Mouse (Mus musculus): ENCODE data around the gene Pms1. TPM values are rescaled to one million over a fixed set of nuclear protein-coding genes. Genes with fewer than 3 reads are reported as not detected.
"Not testable (repeated sequence)": the region's sequence is repeated elsewhere in the genome, so short reads cannot be mapped to it uniquely, and the experiment has no call there.

The Pms1 gene
- 20.1 and 25.0 TPM in 2 replicates for polyA plus RNA-seq (2014; fragmentation: Nextera tagmentation; extraction: Ambion mirVana)

DNA sequence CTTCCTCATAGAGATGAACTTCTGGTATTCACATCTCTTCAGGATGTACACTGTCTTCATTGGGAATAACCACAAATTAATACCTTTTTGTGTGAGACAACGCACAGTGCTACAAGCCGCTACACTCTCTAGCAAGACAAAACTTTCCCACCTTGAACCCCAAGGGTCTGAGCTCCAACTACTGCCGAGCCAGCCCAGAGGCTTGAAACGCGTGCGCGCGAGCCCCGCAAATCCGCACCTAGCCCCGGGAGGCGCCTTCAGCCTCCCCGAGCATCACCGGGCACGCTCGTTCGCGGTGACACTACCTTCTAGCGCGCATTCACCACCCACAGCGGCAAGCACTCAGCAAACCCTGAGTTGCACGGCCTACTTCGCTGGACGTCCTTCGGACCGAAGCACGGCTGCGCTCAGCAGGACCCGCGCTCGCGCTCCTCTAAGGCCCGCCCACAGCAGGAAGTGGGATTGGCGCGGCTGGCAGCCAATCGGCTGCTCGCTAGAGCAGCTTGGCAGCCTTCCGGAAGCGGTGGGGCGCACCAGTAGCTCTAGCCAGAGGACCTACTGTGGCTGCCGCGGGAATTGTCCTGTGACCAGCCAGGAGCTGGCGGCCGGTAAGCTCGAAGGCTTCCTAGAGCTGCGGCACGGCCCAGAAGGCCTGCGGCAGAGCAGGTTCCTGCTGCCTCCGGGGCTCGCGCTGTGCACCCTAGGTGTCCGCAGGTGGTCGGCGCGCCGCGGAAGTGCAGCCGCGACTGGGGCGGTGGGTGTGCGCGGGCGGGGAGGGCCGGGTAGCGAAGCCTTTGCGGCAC is at the start of gene Pms1, which contains the start of the genes Ormdl1 and Gm28778:
TSS of gene Pms1 (minus strand) at position 438 of the 803 bp plus-strand sequence.
TSS of gene Ormdl1 (plus strand) at position 515 of the 803 bp plus-strand sequence.
TSS of gene Gm28778 (plus strand) at position 531 of the 803 bp plus-strand sequence.
- H3K4me3 ChIP-seq (ENCODE audit: low read depth, low read length), result peak within 1 kb of the TSS; percentile 82
- ATAC-seq (replicated peaks; ENCODE audit: low FRiP score), result peak; percentile 100
- H3K36me3 ChIP-seq (ENCODE audit: control insufficient read depth, insufficient read depth, low read length), result no peaks in the 10 kb centered on the region
- H3K4me2 ChIP-seq, result peak within 1 kb of the TSS; percentile 74
- DNase-seq (ENCODE audit: low spot score), result peak; percentile 89
- no peaks in the 10 kb centered on the region for H3K9me3 ChIP-seq (ENCODE audit: control insufficient read depth, low read length)
- WGBS, result under 1% methylated on average over 66 of the region's 66 CpGs
- peak within 1 kb of the TSS; percentile 62 for H3K27ac ChIP-seq (ENCODE audit: low read depth, low read length)
- peak within 1 kb of the TSS; percentile 82 for H3K9ac ChIP-seq (ENCODE audit: low read depth, low read length)
- H3K4me1 ChIP-seq (replicated peaks; ENCODE audit: control insufficient read depth, insufficient read depth, low read length), result peaks cover 5% of the 10 kb centered on the region
- H3K27me3 ChIP-seq (replicated peaks; ENCODE audit: control insufficient read depth, insufficient read depth, low read length), result no peaks in the 10 kb centered on the region

DNA sequence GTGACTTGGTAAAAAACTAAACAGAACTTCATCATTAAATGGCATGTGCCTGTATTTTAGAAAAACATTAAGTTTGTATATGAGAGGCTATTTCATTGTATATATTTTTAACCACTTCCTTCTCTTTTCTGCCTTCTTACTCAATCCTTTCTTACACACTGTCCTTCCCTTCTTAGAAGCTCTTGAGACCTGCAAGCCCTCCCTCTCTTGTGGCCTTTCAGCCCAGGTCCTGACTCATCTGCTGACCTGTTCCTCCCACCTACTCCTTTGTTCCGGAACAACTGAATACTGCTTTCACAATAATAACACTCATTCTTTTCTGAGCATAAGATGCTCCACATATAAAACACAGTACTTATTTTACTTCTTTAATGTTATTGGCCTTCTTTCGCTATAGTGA is 44.3 kb upstream of the Pms1 start:
- no peaks in the 10 kb centered on the region for H3K27me3 ChIP-seq (replicated peaks; ENCODE audit: control insufficient read depth, insufficient read depth, low read length)
- DNase-seq (ENCODE audit: low spot score), result no peak
- no peak overlapping the region for H3K4me3 ChIP-seq (ENCODE audit: low read depth, low read length)
- H3K4me2 ChIP-seq, result no peak overlapping the region
- no peak for ATAC-seq (replicated peaks; ENCODE audit: low FRiP score)
- H3K27ac ChIP-seq (ENCODE audit: low read depth, low read length), result no peak overlapping the region
- 92% methylated on average over 2 of the region's 2 CpGs for WGBS
- H3K9ac ChIP-seq (ENCODE audit: low read depth, low read length), result no peak overlapping the region
- peaks cover 17% of the 10 kb centered on the region for H3K36me3 ChIP-seq (ENCODE audit: control insufficient read depth, insufficient read depth, low read length)
- peaks cover 3% of the 10 kb centered on the region; the same call in 1 of the 2 replicates for H3K9me3 ChIP-seq (ENCODE audit: control insufficient read depth, low read length)
- no peaks in the 10 kb centered on the region for H3K4me1 ChIP-seq (replicated peaks; ENCODE audit: control insufficient read depth, insufficient read depth, low read length)

DNA sequence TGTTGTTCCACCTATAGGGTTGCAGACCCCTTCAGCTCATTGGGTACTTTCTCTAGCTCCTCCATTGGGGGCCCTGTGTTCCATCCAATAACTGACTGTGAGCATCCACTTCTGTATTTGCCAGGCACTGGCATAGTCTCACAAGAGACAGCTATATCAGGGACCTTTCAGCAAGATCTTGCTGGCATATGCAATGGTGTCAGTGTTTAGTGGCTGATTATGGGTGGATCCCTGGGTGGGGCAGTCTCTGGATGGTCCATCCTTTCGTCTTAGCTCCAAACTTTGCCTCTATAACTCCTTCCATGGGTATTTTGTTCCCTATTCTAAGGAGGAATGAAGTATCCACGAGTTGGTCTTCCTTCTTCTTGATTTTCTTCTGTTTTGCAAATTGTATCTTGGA is 40.6 kb upstream of the Pms1 start:
- DNase-seq (ENCODE audit: low spot score); ATAC-seq (replicated peaks; ENCODE audit: low FRiP score); H3K4me2 ChIP-seq; H3K27ac ChIP-seq (ENCODE audit: low read depth, low read length); H3K4me3 ChIP-seq (ENCODE audit: low read depth, low read length); H3K27me3 ChIP-seq (replicated peaks; ENCODE audit: control insufficient read depth, insufficient read depth, low read length); H3K9ac ChIP-seq (ENCODE audit: low read depth, low read length); H3K36me3 ChIP-seq (ENCODE audit: control insufficient read depth, insufficient read depth, low read length); H3K4me1 ChIP-seq (replicated peaks; ENCODE audit: control insufficient read depth, insufficient read depth, low read length); H3K9me3 ChIP-seq (ENCODE audit: control insufficient read depth, low read length): not testable (repeated sequence)
- WGBS, result 50% methylated on average over 2 of the region's 2 CpGs

DNA sequence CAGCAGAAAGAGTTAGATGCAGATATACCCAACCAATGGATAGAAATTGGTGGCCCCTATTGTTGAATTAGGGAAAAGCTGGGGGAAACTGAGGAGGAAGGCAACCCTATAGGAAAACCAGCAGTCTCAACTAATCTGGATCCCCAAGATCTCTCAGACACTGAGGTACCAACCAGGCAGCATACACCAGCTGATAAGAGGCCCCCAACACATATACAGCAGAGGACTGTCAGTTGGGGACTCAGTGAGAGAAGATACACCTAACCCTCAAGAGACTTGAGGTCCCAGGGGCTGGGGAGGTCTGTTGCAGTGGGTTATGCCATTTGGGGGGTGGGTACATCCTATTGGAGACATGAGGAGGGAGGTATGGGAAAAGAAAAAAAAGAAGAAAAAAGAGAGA is 38.6 kb upstream of the Pms1 start:
- ATAC-seq (replicated peaks; ENCODE audit: low FRiP score) (peak; percentile 68; the same call in 1 of the 2 replicates), DNase-seq (ENCODE audit: low spot score) (no peak)
- H3K4me2 ChIP-seq, result no peak overlapping the region
- H3K4me3 ChIP-seq (ENCODE audit: low read depth, low read length), result no peak overlapping the region
- no peak overlapping the region for H3K9ac ChIP-seq (ENCODE audit: low read depth, low read length)
- no peaks in the 10 kb centered on the region; the same call in 1 of the 2 replicates for H3K36me3 ChIP-seq (ENCODE audit: control insufficient read depth, insufficient read depth, low read length)
- H3K27ac ChIP-seq (ENCODE audit: low read depth, low read length), result no peak overlapping the region
- H3K9me3 ChIP-seq (ENCODE audit: control insufficient read depth, low read length), result no peaks in the 10 kb centered on the region
- H3K4me1 ChIP-seq (replicated peaks; ENCODE audit: control insufficient read depth, insufficient read depth, low read length), result no peaks in the 10 kb centered on the region; the same call in 1 of the 2 replicates
- no peaks in the 10 kb centered on the region for H3K27me3 ChIP-seq (replicated peaks; ENCODE audit: control insufficient read depth, insufficient read depth, low read length)

DNA sequence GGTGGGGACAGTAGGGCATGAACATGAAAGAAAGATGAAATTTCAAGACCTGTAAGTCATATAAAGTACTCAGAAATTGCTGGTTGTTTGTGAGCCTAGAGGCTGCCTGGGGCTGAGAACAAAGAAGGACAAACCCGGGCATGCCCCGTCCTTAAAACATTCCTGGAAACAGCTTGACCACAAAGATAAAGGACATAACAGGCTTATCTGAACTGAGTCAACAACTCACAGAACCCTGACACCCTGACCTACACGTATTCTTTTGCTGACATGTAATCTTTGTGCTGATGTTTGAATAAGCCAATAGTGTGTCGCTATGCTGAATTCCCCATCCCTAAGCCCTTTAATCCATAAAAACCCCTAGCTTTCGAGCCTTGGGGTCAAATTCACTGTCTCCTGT is 36.7 kb upstream of the Pms1 start:
- H3K4me2 ChIP-seq; H3K36me3 ChIP-seq (ENCODE audit: control insufficient read depth, insufficient read depth, low read length); H3K4me1 ChIP-seq (replicated peaks; ENCODE audit: control insufficient read depth, insufficient read depth, low read length); H3K9me3 ChIP-seq (ENCODE audit: control insufficient read depth, low read length); H3K27ac ChIP-seq (ENCODE audit: low read depth, low read length); H3K4me3 ChIP-seq (ENCODE audit: low read depth, low read length); ATAC-seq (replicated peaks; ENCODE audit: low FRiP score); DNase-seq (ENCODE audit: low spot score); H3K27me3 ChIP-seq (replicated peaks; ENCODE audit: control insufficient read depth, insufficient read depth, low read length); H3K9ac ChIP-seq (ENCODE audit: low read depth, low read length): not testable (repeated sequence)
- WGBS, result 41% methylated on average over 5 of the region's 5 CpGs

DNA sequence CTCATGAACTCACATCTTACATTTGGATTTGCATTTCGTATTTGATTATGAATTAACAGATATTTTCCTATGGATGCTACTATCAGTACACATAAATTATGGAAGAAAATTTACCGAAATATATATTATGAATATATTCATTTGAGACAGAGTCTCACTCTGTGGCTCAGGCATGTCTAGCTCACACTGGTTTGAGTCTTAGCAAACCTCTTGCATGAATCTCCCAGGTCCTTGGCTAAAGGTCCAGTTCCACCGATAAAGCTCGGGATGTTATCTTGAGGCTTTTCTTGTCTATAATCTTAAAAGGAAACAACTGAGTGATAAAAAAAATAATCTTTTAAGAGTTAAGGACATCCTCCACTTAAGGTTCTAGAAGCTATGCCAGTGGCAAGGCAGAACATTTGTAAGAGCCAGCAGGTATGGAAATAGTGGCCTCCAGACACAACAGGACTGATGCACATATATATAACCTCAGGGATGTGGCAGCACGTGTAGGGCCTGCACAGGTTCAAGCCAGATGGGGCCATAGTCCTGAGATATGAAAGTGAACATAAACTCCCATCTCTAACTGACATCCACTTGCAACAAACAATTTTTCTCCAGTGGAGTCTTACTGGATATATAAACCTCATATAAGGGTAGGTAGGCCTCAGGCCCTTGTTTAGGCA is 28.1 kb upstream of the Pms1 start:
- DNase-seq (ENCODE audit: low spot score) (no peak), ATAC-seq (replicated peaks; ENCODE audit: low FRiP score) (no peak)
- Histone ChIP-seq H3K9me3 (ENCODE audit: control insufficient read depth, low read length) (no peaks in the 10 kb centered on the region), H3K36me3 (ENCODE audit: control insufficient read depth, insufficient read depth, low read length) (0 out of 2 replicates have a peak, but pooled peaks cover 3% of the 10 kb centered on the region), H3K27ac (ENCODE audit: low read depth, low read length) (no peak overlapping the region), H3K4me2 (no peak overlapping the region), H3K27me3 (replicated peaks; ENCODE audit: control insufficient read depth, insufficient read depth, low read length) (no peaks in the 10 kb centered on the region), H3K9ac (ENCODE audit: low read depth, low read length) (no peak overlapping the region), H3K4me1 (replicated peaks; ENCODE audit: control insufficient read depth, insufficient read depth, low read length) (0 out of 2 replicates have a peak, but pooled peaks cover 3% of the 10 kb centered on the region), H3K4me3 (ENCODE audit: low read depth, low read length) (no peak overlapping the region)
- 87% methylated on average over 5 of the region's 5 CpGs for WGBS

DNA sequence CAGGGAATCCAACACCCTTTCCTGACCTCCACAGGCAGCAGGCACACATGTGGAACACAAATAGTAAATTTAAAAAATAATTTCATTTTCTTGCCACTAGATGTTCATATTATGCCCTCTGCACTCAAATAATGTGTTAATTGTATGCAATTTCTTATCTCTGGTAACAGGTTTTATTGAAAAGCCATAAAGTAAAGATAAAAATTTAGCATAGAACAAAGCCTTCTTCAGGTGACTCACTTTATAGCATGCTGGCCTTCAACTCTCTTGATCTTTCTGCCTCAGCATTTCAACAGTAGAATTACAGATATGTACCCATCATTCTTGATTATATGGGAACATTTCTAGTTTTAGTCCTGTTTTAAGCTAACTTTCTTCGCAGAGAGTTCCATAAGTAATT is 27.5 kb upstream of the Pms1 start:
- no peak for ATAC-seq (replicated peaks; ENCODE audit: low FRiP score)
- no peak for DNase-seq (ENCODE audit: low spot score)
- H3K27ac ChIP-seq (ENCODE audit: low read depth, low read length), result no peak overlapping the region
- 0 out of 2 replicates have a peak, but pooled peaks cover 3% of the 10 kb centered on the region for H3K36me3 ChIP-seq (ENCODE audit: control insufficient read depth, insufficient read depth, low read length)
- H3K27me3 ChIP-seq (replicated peaks; ENCODE audit: control insufficient read depth, insufficient read depth, low read length), result no peaks in the 10 kb centered on the region
- H3K4me1 ChIP-seq (replicated peaks; ENCODE audit: control insufficient read depth, insufficient read depth, low read length), result 0 out of 2 replicates have a peak, but pooled peaks cover 3% of the 10 kb centered on the region
- no peak overlapping the region for H3K4me2 ChIP-seq
- no peaks in the 10 kb centered on the region for H3K9me3 ChIP-seq (ENCODE audit: control insufficient read depth, low read length)
- H3K4me3 ChIP-seq (ENCODE audit: low read depth, low read length), result no peak overlapping the region
- 94% methylated on average over 1 of the region's 1 CpGs for WGBS
- H3K9ac ChIP-seq (ENCODE audit: low read depth, low read length), result no peak overlapping the region

DNA sequence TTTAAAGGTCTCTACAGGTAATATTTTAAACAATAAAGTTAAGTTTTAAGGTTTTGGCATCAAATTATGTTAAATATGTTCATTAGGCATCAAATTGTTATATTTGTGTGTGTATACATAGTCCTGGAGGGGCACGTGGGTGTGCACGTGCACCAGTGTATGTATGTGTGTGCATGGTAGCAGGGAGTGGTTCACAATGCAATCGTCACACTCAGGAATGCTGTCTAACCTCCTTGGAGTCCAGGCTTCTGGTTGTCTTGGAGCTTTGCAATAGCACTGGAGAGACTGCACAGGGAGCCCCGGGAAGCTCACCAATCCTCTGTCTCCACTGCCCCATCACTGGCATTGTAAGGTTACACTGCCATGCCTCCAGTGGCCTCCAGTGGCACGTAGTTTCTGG is 26.4 kb upstream of the Pms1 start:
- no peak overlapping the region for H3K9ac ChIP-seq (ENCODE audit: low read depth, low read length)
- peaks cover 3% of the 10 kb centered on the region for H3K36me3 ChIP-seq (ENCODE audit: control insufficient read depth, insufficient read depth, low read length)
- no peaks in the 10 kb centered on the region for H3K9me3 ChIP-seq (ENCODE audit: control insufficient read depth, low read length)
- no peak overlapping the region for H3K4me2 ChIP-seq
- no peak overlapping the region for H3K27ac ChIP-seq (ENCODE audit: low read depth, low read length)
- DNase-seq (ENCODE audit: low spot score), result no peak
- H3K27me3 ChIP-seq (replicated peaks; ENCODE audit: control insufficient read depth, insufficient read depth, low read length), result no peaks in the 10 kb centered on the region
- 0 out of 2 replicates have a peak, but pooled peaks cover 3% of the 10 kb centered on the region for H3K4me1 ChIP-seq (replicated peaks; ENCODE audit: control insufficient read depth, insufficient read depth, low read length)
- H3K4me3 ChIP-seq (ENCODE audit: low read depth, low read length), result no peak overlapping the region
- 90% methylated on average over 5 of the region's 5 CpGs for WGBS
- no peak for ATAC-seq (replicated peaks; ENCODE audit: low FRiP score)

All from liver, embryonic 11.5 days (tissue).